Mouse (Mus musculus) intestine, embryonic 14.5 days (tissue): ENCODE measurements around the gene Arhgef16. TPM values are rescaled to one million over a fixed set of nuclear protein-coding genes. Genes with fewer than 3 reads are reported as not detected.

Experiments
- ATAC-seq: fragments of 200-750 bp; cut with Nextera tagmentation; replicated peaks from 2 replicates; pipeline ENCODE4 v1.8.0; 2017; ENCODE audit warnings: low read depth, moderate number of reproducible peaks, moderate TSS enrichment, moderate library complexity; ENCODE audit not compliant: low FRiP score, low TSS enrichment
- DNase-seq: peaks from one replicate; pipeline ENCODE4 v3.0.0-alpha.2; 2018; ENCODE audit warnings: low spot score
- H3K27ac ChIP-seq: fragments of 300-500 bp; sonication (generic); 2 replicates; pipeline ENCODE4 v1.5.1; 2014; ENCODE audit warnings: low read depth, mild to moderate bottlenecking, control low read depth
- H3K27me3 ChIP-seq: fragments of 300-500 bp; sonication (generic); replicated peaks from 2 replicates; pipeline ENCODE4 v1.6.1; 2014; ENCODE audit warnings: low read length, control low read depth; ENCODE audit not compliant: control insufficient read depth, insufficient read depth
- H3K36me3 ChIP-seq: fragments of 300-500 bp; sonication (generic); 2 replicates; pipeline ENCODE4 v1.6.1; 2014; ENCODE audit warnings: low read length, control low read depth; ENCODE audit not compliant: control insufficient read depth, insufficient read depth
- H3K4me1 ChIP-seq: fragments of 300-500 bp; sonication (generic); replicated peaks from 2 replicates; pipeline ENCODE4 v1.6.1; 2014; ENCODE audit warnings: low read length, control low read depth, mixed read lengths; ENCODE audit not compliant: control insufficient read depth, insufficient read depth
- H3K4me2 ChIP-seq: fragments of 300-500 bp; sonication (generic); 2 replicates; pipeline ENCODE4 v1.6.1; 2014; ENCODE audit warnings: low read length
- H3K4me3 ChIP-seq: fragments of 300-500 bp; sonication (generic); 2 replicates; pipeline ENCODE4 v1.5.1; 2014; ENCODE audit warnings: low read depth, low read length, control low read depth, mixed read lengths
- H3K9ac ChIP-seq: fragments of 300-500 bp; sonication (generic); 2 replicates; pipeline ENCODE4 v1.6.1; 2014; ENCODE audit warnings: mild to moderate bottlenecking, low read length
- H3K9me3 ChIP-seq: fragments of 300-500 bp; sonication (generic); 2 replicates; pipeline ENCODE4 v1.6.1; 2016; ENCODE audit warnings: low read length, control low read depth; ENCODE audit not compliant: control insufficient read depth
- WGBS: fragments of 180-500 bp; shearing (Covaris S2); extraction: QIAGEN DNeasy Blood & Tissue Kit; methylation state at CpG from one replicate; pipeline ENCODE4 v1.1.7; 2014; 5-methylcytosine and 5-hydroxymethylcytosine counted together
- polyA plus RNA-seq: library from polyadenylated mRNA; unstranded; fragments of >200 nt; fragmentation: Nextera tagmentation; extraction: Ambion mirVana; gene quantifications from 2 replicates; pipeline ENCODE4 v1.2.1, GENCODE M21; 2014

Gene Arhgef16
- polyA plus RNA-seq, 1 experiment from 2014 or later = 38.6 TPM

GRCm38 (mm10) chr4:154229569-154229968, 71.9 kb downstream of the Arhgef16 start:
- H3K27me3 ChIP-seq = no peaks in the 10 kb centered on the region
- H3K36me3 ChIP-seq = no peaks in the 10 kb centered on the region
- H3K4me3 ChIP-seq = no peak overlapping the region
- H3K9me3 ChIP-seq = no peaks in the 10 kb centered on the region
- no peak overlapping the region for H3K4me2 ChIP-seq
- H3K4me1 ChIP-seq = no peaks in the 10 kb centered on the region; the same call in 1 of the 2 replicates
- no peak overlapping the region for H3K9ac ChIP-seq
- ATAC-seq (no peak), DNase-seq (no peak)
- no peak overlapping the region for H3K27ac ChIP-seq
- 92% methylated on average over 9 of the region's 9 CpGs for WGBS

Other genes starting within 250 kb of the Arhgef16 start
- gene Trp73, start 161.5 kb downstream of the Arhgef16 start, polyA plus RNA-seq = 0.19 and 0.20 TPM in 2 replicates
- gene Wrap73, start 159.3 kb downstream of the Arhgef16 start, polyA plus RNA-seq = 32.7 and 37.4 TPM in 2 replicates
- 125 and 133 TPM in 2 replicates for gene Tprgl, start 141.0 kb downstream of the Arhgef16 start, polyA plus RNA-seq
- 16.1 and 17.1 TPM in 2 replicates for gene Megf6, start 130.9 kb downstream of the Arhgef16 start, polyA plus RNA-seq
- 0.22 TPM in 1 of 2 replicates, not detected in the other for gene B230104I21Rik, start 34.5 kb upstream of the Arhgef16 start, polyA plus RNA-seq